Mouse (Mus musculus): ENCODE measurements around the gene Ugp2. TPM values are rescaled to one million over a fixed set of nuclear protein-coding genes. Genes with fewer than 3 reads are reported as not detected.

Gene Ugp2
- polyA plus RNA-seq, 1 experiment from 2014 or later = 88.1 TPM

DNA sequence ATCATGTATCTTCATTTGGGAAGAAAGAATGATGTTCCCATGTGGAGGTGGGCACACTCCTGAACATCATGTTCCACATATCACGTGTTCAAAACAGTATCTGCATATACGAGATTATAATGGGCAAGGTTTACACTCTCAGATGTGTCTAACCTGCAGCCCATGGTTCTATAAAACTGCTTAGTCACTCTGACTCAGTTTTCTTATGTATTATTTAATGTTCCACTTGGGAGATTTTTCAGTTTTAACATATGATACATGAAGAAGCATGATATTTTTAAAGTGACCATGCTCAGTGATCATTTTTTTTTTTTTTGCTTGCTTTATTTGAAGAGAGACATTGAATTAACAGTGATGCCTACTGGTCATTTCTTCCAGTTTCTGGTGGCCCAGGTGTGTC lies 30.2 kb upstream of the Ugp2 start:
- Histone ChIP-seq H3K9me3 (ENCODE audit: low read length) (no peaks in the 10 kb centered on the region), H3K4me1 (ENCODE audit: insufficient read depth) (peaks cover 8% of the 10 kb centered on the region), H3K4me2 (ENCODE audit: low read depth, low read length) (no peak overlapping the region), H3K27ac (ENCODE audit: low read depth) (no peak overlapping the region), H3K4me3 (ENCODE audit: low read depth, low read length) (no peak overlapping the region), H3K27me3 (ENCODE audit: insufficient read depth, low read length) (no peaks in the 10 kb centered on the region), H3K9ac (replicated peaks) (no peak overlapping the region), H3K36me3 (replicated peaks; ENCODE audit: insufficient read depth, low read length) (no peaks in the 10 kb centered on the region)
- TF ChIP-seq CTCF (IDR thresholded peaks at IDR 0.05; ENCODE audit: low read depth) = no peak
- TF ChIP-seq EP300 (IDR thresholded peaks at IDR 0.05; ENCODE audit: low read depth) = no peak
- ATAC-seq = no peak
- WGBS (ENCODE audit: insufficient replicate concordance) = 63% methylated on average over 2 of the region's 2 CpGs
- no peak for DNase-seq

DNA sequence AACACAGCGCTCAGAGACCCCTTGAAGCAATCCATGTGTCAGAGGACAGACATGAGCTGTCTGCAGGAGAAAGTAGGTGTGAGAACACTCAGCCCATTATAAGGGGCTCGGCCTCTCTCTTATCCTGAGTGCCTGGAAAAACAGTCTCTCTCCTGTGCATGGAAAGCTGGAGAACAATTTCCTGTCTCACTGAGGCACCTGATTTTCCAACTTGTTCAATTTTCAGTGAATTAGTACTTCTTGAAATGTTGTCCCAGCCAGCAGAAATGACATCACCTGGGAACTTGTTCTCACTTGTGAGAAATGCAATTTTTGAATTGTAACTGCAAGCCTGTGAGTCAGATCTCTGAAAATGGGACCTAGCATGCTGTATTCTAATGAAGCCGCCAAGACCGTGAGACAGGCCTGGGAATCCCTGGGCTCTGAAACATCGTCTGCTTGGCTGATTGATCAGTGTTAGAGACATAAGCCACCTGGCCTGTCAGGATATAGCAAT lies 28.2 kb upstream of the Ugp2 start:
- ATAC-seq = no peak

DNA sequence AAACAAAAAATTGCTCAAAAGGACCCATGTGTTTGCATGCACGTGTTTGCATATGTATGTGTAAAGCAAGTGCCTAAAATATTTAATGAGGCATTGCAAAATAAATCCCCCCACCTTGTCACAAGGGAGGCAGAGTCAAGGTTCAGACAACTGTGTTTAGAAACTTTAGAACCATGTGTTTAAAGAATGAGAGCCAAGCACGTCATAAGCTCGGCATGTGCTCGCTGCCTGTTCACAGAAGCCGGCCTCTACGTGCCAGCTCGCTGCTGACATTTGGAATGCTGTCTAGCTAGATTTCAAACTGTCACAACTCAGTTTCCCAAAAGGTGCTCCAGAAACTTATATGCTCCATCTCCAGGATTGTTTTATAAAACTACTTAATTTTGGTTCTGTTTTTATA lies 27.5 kb upstream of the Ugp2 start:
- 46% methylated on average over 7 of the region's 7 CpGs for WGBS (ENCODE audit: insufficient replicate concordance)

More for the DNA sequence above, 28.2 kb upstream of the Ugp2 start:
- WGBS (ENCODE audit: insufficient replicate concordance) = 71% methylated on average over 5 of the region's 5 CpGs
- Histone ChIP-seq H3K9me3 (ENCODE audit: low read length) (no peaks in the 10 kb centered on the region), H3K36me3 (replicated peaks; ENCODE audit: insufficient read depth, low read length) (no peaks in the 10 kb centered on the region), H3K4me2 (ENCODE audit: low read depth, low read length) (no peak overlapping the region), H3K27ac (ENCODE audit: low read depth) (peak overlapping the region; percentile 49; the same call in 1 of the 2 replicates), H3K27me3 (ENCODE audit: insufficient read depth, low read length) (no peaks in the 10 kb centered on the region), H3K4me3 (ENCODE audit: low read depth, low read length) (no peak overlapping the region), H3K4me1 (ENCODE audit: insufficient read depth) (peaks cover 8% of the 10 kb centered on the region), H3K9ac (replicated peaks) (no peak overlapping the region)
- no peak for DNase-seq
- TF ChIP-seq EP300 (IDR thresholded peaks at IDR 0.05; ENCODE audit: low read depth) (no peak), CTCF (IDR thresholded peaks at IDR 0.05; ENCODE audit: low read depth) (no peak)

DNA sequence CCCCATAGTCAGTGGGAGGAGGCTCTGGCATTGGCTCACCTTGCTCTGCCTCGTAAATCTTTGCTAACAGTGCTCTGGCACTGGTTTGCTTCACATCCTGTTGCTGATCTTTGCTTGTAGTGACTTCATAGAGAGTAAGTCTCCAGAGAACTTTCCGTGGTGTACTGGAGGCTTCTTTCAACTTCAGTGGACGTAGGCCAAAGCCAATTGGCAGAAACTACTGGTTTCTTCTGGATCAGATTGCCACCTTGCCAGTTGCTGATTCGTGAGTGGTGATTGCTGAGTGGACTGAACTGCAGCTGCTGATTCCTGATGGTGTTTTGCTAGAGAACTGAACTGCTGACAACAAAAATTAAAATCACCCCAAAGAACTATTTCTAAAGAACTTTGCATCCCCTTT lies 15.8 kb upstream of the Ugp2 start:
- ATAC-seq = no peak
- DNase-seq = no peak
- Histone ChIP-seq H3K9me3 (ENCODE audit: low read length) (no peaks in the 10 kb centered on the region), H3K4me1 (ENCODE audit: insufficient read depth) (no peaks in the 10 kb centered on the region), H3K9ac (replicated peaks) (no peak overlapping the region), H3K4me3 (ENCODE audit: low read depth, low read length) (no peak overlapping the region), H3K36me3 (replicated peaks; ENCODE audit: insufficient read depth, low read length) (no peaks in the 10 kb centered on the region), H3K27ac (ENCODE audit: low read depth) (no peak overlapping the region), H3K27me3 (ENCODE audit: insufficient read depth, low read length) (no peaks in the 10 kb centered on the region), H3K4me2 (ENCODE audit: low read depth, low read length) (no peak overlapping the region)
- TF ChIP-seq EP300 (IDR thresholded peaks at IDR 0.05; ENCODE audit: low read depth) (no peak), CTCF (IDR thresholded peaks at IDR 0.05; ENCODE audit: low read depth) (no peak)
- 72% methylated on average over 4 of the region's 4 CpGs for WGBS (ENCODE audit: insufficient replicate concordance)

More for the DNA sequence above, 27.5 kb upstream of the Ugp2 start:
- no peak overlapping the region for H3K4me2 ChIP-seq (ENCODE audit: low read depth, low read length)
- peaks cover 5% of the 10 kb centered on the region; the same call in 1 of the 2 replicates for H3K4me1 ChIP-seq (ENCODE audit: insufficient read depth)
- H3K9me3 ChIP-seq (ENCODE audit: low read length) = no peaks in the 10 kb centered on the region
- H3K36me3 ChIP-seq (replicated peaks; ENCODE audit: insufficient read depth, low read length) = no peaks in the 10 kb centered on the region
- no peaks in the 10 kb centered on the region for H3K27me3 ChIP-seq (ENCODE audit: insufficient read depth, low read length)
- no peak overlapping the region for H3K9ac ChIP-seq (replicated peaks)
- H3K4me3 ChIP-seq (ENCODE audit: low read depth, low read length) = no peak overlapping the region
- ATAC-seq (peak; percentile 90), DNase-seq (peak; percentile 37)
- TF ChIP-seq EP300 (IDR thresholded peaks at IDR 0.05; ENCODE audit: low read depth) = peak; percentile 41
- no peak for TF ChIP-seq CTCF (IDR thresholded peaks at IDR 0.05; ENCODE audit: low read depth)
- H3K27ac ChIP-seq (ENCODE audit: low read depth) = peak overlapping the region; percentile 49; the same call in 1 of the 2 replicates

DNA sequence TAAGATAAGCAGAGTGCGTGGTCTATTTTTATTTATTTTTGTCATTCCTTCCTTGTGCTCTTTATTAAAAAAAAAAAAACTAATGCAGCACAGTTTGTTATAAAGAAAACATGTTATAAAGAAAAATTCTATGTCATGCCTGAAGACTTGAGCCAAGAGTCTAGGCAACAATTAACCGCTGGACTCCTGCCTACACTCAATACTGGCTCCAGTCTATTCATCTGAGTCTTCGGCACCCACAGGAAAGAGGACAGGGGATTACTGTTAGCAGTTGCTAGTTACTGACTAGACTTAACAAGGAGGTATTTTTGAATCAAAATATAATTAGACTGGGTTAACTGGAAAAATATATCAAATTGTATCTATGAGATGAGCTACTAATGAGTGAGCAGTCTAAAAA lies 3.1 kb upstream of the Ugp2 start:
- H3K9me3 ChIP-seq (ENCODE audit: low read length) = no peaks in the 10 kb centered on the region
- no peak for DNase-seq
- no peaks in the 10 kb centered on the region for H3K36me3 ChIP-seq (replicated peaks; ENCODE audit: insufficient read depth, low read length)
- H3K4me3 ChIP-seq (ENCODE audit: low read depth, low read length) = no peak overlapping the region
- no peaks in the 10 kb centered on the region for H3K27me3 ChIP-seq (ENCODE audit: insufficient read depth, low read length)
- ATAC-seq = no peak
- H3K27ac ChIP-seq (ENCODE audit: low read depth) = no peak overlapping the region
- no peak overlapping the region for H3K4me2 ChIP-seq (ENCODE audit: low read depth, low read length)
- no peak overlapping the region for H3K9ac ChIP-seq (replicated peaks)
- TF ChIP-seq CTCF (IDR thresholded peaks at IDR 0.05; ENCODE audit: low read depth) (no peak), EP300 (IDR thresholded peaks at IDR 0.05; ENCODE audit: low read depth) (no peak)
- 80% methylated on average over 3 of the region's 3 CpGs for WGBS (ENCODE audit: insufficient replicate concordance)
- H3K4me1 ChIP-seq (ENCODE audit: insufficient read depth) = no peaks in the 10 kb centered on the region; the same call in 1 of the 2 replicates

DNA sequence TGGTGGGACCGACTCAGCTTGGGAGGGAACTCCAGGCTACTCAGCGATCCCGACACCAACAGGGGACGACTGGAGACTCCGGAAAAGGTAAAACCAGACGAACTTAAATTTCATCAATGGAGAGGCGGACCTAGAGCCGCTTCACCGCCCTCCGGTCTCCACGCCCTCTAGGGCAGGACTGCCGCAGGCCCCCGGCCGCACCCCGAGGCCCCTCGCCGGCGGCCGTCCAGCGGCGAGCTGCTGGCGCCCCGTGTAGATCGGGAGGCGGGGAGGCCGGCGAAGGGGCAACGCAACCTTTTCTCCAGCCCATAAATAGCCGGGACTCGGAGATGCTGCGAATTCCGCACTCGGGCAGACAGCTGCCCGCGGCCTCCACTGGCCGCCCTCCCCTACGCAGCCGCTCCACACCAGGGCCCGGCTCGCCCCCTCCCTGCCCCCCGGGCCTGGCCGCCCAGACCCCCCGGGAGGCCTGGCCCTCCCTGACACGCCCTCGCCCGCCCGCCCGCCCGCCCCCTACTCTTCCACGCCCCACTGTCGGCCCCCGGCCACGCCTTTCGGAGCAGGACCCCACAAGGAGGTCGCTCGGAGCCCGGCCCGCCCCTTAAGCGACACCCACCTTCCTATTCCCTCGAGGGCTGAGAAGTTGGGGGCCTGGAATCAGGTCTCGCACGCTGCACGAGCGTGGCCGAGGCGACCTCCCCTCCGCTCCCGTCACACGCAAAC lies 441 bp downstream of the Ugp2 start:
- H3K4me3 ChIP-seq (ENCODE audit: low read depth, low read length) = peak overlapping the region; percentile 71
- ATAC-seq = peak; percentile 89
- no peaks in the 10 kb centered on the region for H3K27me3 ChIP-seq (ENCODE audit: insufficient read depth, low read length)
- TF ChIP-seq CTCF (IDR thresholded peaks at IDR 0.05; ENCODE audit: low read depth) = 0 out of 2 replicates have a peak, but pooled peaks have one; percentile 7
- no peak for TF ChIP-seq EP300 (IDR thresholded peaks at IDR 0.05; ENCODE audit: low read depth)
- under 1% methylated on average over 54 of the region's 69 CpGs for WGBS (ENCODE audit: insufficient replicate concordance)
- peak; percentile 82 for DNase-seq
- no peaks in the 10 kb centered on the region for H3K9me3 ChIP-seq (ENCODE audit: low read length)
- peak overlapping the region; percentile 73 for H3K9ac ChIP-seq (replicated peaks)
- H3K4me2 ChIP-seq (ENCODE audit: low read depth, low read length) = peak overlapping the region; percentile 81
- 0 out of 2 replicates have a peak, but pooled peaks cover 5% of the 10 kb centered on the region for H3K36me3 ChIP-seq (replicated peaks; ENCODE audit: insufficient read depth, low read length)
- H3K27ac ChIP-seq (ENCODE audit: low read depth) = peak overlapping the region; percentile 94
- peaks cover 7% of the 10 kb centered on the region for H3K4me1 ChIP-seq (ENCODE audit: insufficient read depth)
